Mouse (Mus musculus) cortical plate, adult 2 months (tissue): ENCODE results near the gene Emc1. TPM values are rescaled to one million over a fixed set of nuclear protein-coding genes. Genes with fewer than 3 reads are reported as not detected.

Experiments
- H3K27ac ChIP-seq: fragments of 200-500 bp; 2 replicates; pipeline ENCODE4 v1.5.1; 2012; ENCODE audit warnings: low read length, control low read depth, inconsistent platforms; ENCODE audit not compliant: insufficient read depth
- H3K4me1 ChIP-seq: fragments of 200-500 bp; 2 replicates; pipeline ENCODE4 v1.6.1; 2011; ENCODE audit warnings: low read length; ENCODE audit not compliant: control insufficient read depth, insufficient read depth
- H3K4me3 ChIP-seq: fragments of 200-500 bp; 2 replicates; pipeline ENCODE4 v1.5.1; 2011; ENCODE audit warnings: mild to moderate bottlenecking, low read length, control low read depth; ENCODE audit not compliant: insufficient read depth
- CTCF ChIP-seq: fragments of 200-500 bp; IDR thresholded peaks from 2 replicates; pipeline ENCODE4 v1.5.1; 2011; ENCODE audit warnings: mild to moderate bottlenecking, control low read depth, low read length; ENCODE audit not compliant: insufficient read depth; ENCODE audit errors: extremely low read depth
- POLR2A ChIP-seq: fragments of 200-500 bp; IDR thresholded peaks from 2 replicates; pipeline ENCODE4 v1.6.1; 2011; ENCODE audit warnings: mild to moderate bottlenecking, low read length, control low read depth; ENCODE audit not compliant: insufficient read depth; ENCODE audit errors: extremely low read depth
- polyA plus RNA-seq: library from polyadenylated mRNA; depleted of rRNA; stranded (reverse); fragments of >200 nt; gene quantifications from 2 replicates; pipeline ENCODE4 v1.2.3, GENCODE M21; 2012; rRNA removed

Emc1 gene
- polyA plus RNA-seq, 1 experiment: 70.9 TPM

- Histone ChIP-seq H3K4me1 (no peaks in the 10 kb centered on the region), H3K27ac (no peak overlapping the region), H3K4me3 (no peak overlapping the region)
- TF ChIP-seq POLR2A (no peak), CTCF (no peak)
Observed at GRCm38 (mm10) chr4:139417868-139418267, 65.5 kb downstream of the Emc1 start.

- Histone ChIP-seq H3K4me3 (no peak overlapping the region), H3K4me1 (no peaks in the 10 kb centered on the region), H3K27ac (no peak overlapping the region)
- TF ChIP-seq POLR2A: no peak
- TF ChIP-seq CTCF: no peak
Observed at GRCm38 (mm10) chr4:139421621-139422020, 69.2 kb downstream of the Emc1 start.

- H3K4me1 ChIP-seq: no peaks in the 10 kb centered on the region
- H3K4me3 ChIP-seq: no peak overlapping the region
- no peak overlapping the region for H3K27ac ChIP-seq
- TF ChIP-seq CTCF: no peak
- TF ChIP-seq POLR2A: no peak
Observed at GRCm38 (mm10) chr4:139422409-139422808, 70.0 kb downstream of the Emc1 start.

- TF ChIP-seq CTCF (no peak), POLR2A (no peak)
- Histone ChIP-seq H3K27ac (no peak overlapping the region), H3K4me1 (no peaks in the 10 kb centered on the region), H3K4me3 (no peak overlapping the region)
Observed at GRCm38 (mm10) chr4:139423270-139423669, 70.9 kb downstream of the Emc1 start.

Other genes with a start within 250 kb of the Emc1 start
- 180 and 195 TPM in 2 replicates for gene Minos1, start 221.5 kb upstream of the Emc1 start, polyA plus RNA-seq
- gene Capzb, start 159.7 kb upstream of the Emc1 start, polyA plus RNA-seq: 229 and 234 TPM in 2 replicates
- 23.3 and 23.9 TPM in 2 replicates for gene Pqlc2, start 41.9 kb upstream of the Emc1 start, polyA plus RNA-seq
- gene Akr7a5, start 41.8 kb upstream of the Emc1 start, polyA plus RNA-seq: 16.8 and 17.5 TPM in 2 replicates
- gene Mrto4, start within 50 bp of the Emc1 start, polyA plus RNA-seq: 53.2 and 53.9 TPM in 2 replicates
- gene Ubr4, start within 50 bp of the Emc1 start, polyA plus RNA-seq: 183 and 188 TPM in 2 replicates
- 9.4 and 10.4 TPM in 2 replicates for gene Iffo2, start 178.0 kb downstream of the Emc1 start, polyA plus RNA-seq